Mouse (Mus musculus) cerebellum, adult 2 months (tissue): ENCODE data around the gene Jade1.

Experiments used
- CTCF ChIP-seq: fragments of 200-500 bp; IDR thresholded peaks from 2 replicates; pipeline ENCODE4 v1.5.1; 2011; ENCODE audit warnings: low read depth, mild to moderate bottlenecking, control low read depth, low read length, moderate library complexity, borderline replicate concordance; ENCODE audit not compliant: insufficient read depth
- POLR2A ChIP-seq: fragments of 200-500 bp; IDR thresholded peaks from 2 replicates; pipeline ENCODE4 v1.6.1; 2011; ENCODE audit warnings: low read length, control low read depth, borderline replicate concordance; ENCODE audit not compliant: insufficient read depth

DNA sequence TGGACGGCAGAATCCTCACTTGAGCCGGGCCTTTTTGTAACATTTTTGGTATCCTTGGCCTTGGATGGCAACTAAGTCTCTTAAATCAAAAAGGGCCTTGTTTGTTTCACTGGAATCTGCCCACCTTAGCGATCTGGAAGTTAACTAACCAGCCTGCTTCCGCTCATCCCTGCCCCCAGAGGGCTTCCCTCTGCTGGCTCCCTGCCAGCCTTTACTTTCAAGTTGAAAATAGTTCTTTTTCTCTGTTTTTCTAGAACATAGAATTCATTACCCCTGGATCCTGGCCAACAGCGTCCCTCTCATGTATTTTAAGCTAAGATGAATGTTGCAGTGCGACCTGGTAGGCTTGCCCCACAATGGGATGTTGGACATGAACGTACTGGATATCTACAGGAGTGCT, 11.1 kb upstream of the Jade1 start:
- TF ChIP-seq CTCF (no peak), POLR2A (no peak)
